Mouse (Mus musculus): ENCODE measurements around the gene Lrrc7. TPM values are rescaled to one million over a fixed set of nuclear protein-coding genes. Genes with fewer than 3 reads are reported as not detected.

The Lrrc7 gene
- total and polyA plus RNA-seq, 3 experiments, result 0.07 TPM; not detected in 2

GRCm38 (mm10) chr3:158076685-158077379 lies 485.2 kb downstream of the Lrrc7 start:
- dilution Hi-C loops (cut with MboI; ENCODE audit: extremely low pct_ligation_motif_present, extremely low pct_unique_long_range_greater_than_20kb, low sequenced_read_pairs), result no loop called here
- in situ Hi-C loops (cut with MboI; ENCODE audit: low pct_ligation_motif_present, low pct_unique_long_range_greater_than_20kb, low sequenced_read_pairs), result no loop called here
- H3K9me3 ChIP-seq (replicated peaks; ENCODE audit: low read length), result no peaks in the 10 kb centered on the region

GRCm38 (mm10) chr3:158075004-158075403 lies 487.0 kb downstream of the Lrrc7 start:
- no peak overlapping the region for H3K27ac ChIP-seq (ENCODE audit: insufficient read depth, low read depth)
- TF ChIP-seq SMC3 (IDR thresholded peaks at IDR 0.05; ENCODE audit: low read depth, low read length), result no peak
- TF ChIP-seq E2F4 (IDR thresholded peaks at IDR 0.05; ENCODE audit: insufficient replicate concordance, low read depth, low read length), result no peak
- no peak for TF ChIP-seq POLR2A (IDR thresholded peaks at IDR 0.05; ENCODE audit: low read depth, low read length)
- no peak for TF ChIP-seq TCF12 (IDR thresholded peaks at IDR 0.05; ENCODE audit: low read depth, low read length)
- TF ChIP-seq GABPA (IDR thresholded peaks at IDR 0.05; ENCODE audit: insufficient replicate concordance, low read depth, low read length), result no peak
- TF ChIP-seq CTCF (conservative IDR thresholded peaks at IDR 0.05 in 1 of 2, IDR thresholded peaks at IDR 0.05 in 1 of 2; ENCODE audit: low read depth in 2 of 2, low read length in 2 of 2), result no peak
- TF ChIP-seq ETS1 (conservative IDR thresholded peaks at IDR 0.05; ENCODE audit: low read depth, low read length), result no peak
- H3K27me3 ChIP-seq (replicated peaks), result no peaks in the 10 kb centered on the region
- peaks cover 6 to 29% of the 10 kb centered on the region in 2 experiments for H3K4me1 ChIP-seq (ENCODE audit: control insufficient read depth in 1 of 2, insufficient read depth in 2 of 2)
- no peak for DNase-seq (ENCODE audit: extremely low read depth)
- dilution Hi-C loops (cut with MboI; ENCODE audit: extremely low pct_ligation_motif_present, extremely low pct_unique_long_range_greater_than_20kb, low sequenced_read_pairs) (no loop called here), in situ Hi-C loops (cut with MboI; ENCODE audit: low pct_ligation_motif_present, low pct_unique_long_range_greater_than_20kb, low sequenced_read_pairs) (no loop called here)
- no peak overlapping the region for H3K9ac ChIP-seq (ENCODE audit: insufficient read depth, low read depth)
- no peak overlapping the region for H3K4me3 ChIP-seq (replicated peaks in 1 of 3; ENCODE audit: low read depth in 2 of 3, low read length in 2 of 3, poor library complexity in 1 of 3)
- H3K79me2 ChIP-seq (replicated peaks; ENCODE audit: control insufficient read depth, extremely low read depth, insufficient read depth, poor library complexity, severe bottlenecking), result no peaks in the 10 kb centered on the region
- peaks cover 0 to 14% of the 10 kb centered on the region in 2 experiments for H3K36me3 ChIP-seq (replicated peaks in 1 of 2; ENCODE audit: control insufficient read depth in 1 of 2, insufficient read depth in 1 of 2, low read length in 1 of 2)
- no peaks in the 10 kb centered on the region for H3K9me3 ChIP-seq (replicated peaks; ENCODE audit: low read length)
- no peak overlapping the region for H3K4me2 ChIP-seq (ENCODE audit: insufficient read depth, low read depth, poor library complexity, severe bottlenecking)

More at GRCm38 (mm10) chr3:158076685-158077379, 485.2 kb downstream of the Lrrc7 start:
- Histone ChIP-seq H3K4me3 (replicated peaks in 1 of 3; ENCODE audit: low read depth in 2 of 3, low read length in 2 of 3, poor library complexity in 1 of 3) (peak overlapping the region in 1 of 3 experiments; percentile 23), H3K4me1 (ENCODE audit: control insufficient read depth in 1 of 2, insufficient read depth in 2 of 2) (peaks cover 16 to 47% of the 10 kb centered on the region in 2 experiments), H3K36me3 (replicated peaks in 1 of 2; ENCODE audit: control insufficient read depth in 1 of 2, insufficient read depth in 1 of 2, low read length in 1 of 2) (peaks cover 0 to 2% of the 10 kb centered on the region in 2 experiments), H3K9ac (ENCODE audit: insufficient read depth, low read depth) (peak overlapping the region; percentile 69), H3K79me2 (replicated peaks; ENCODE audit: control insufficient read depth, extremely low read depth, insufficient read depth, poor library complexity, severe bottlenecking) (no peaks in the 10 kb centered on the region), H3K27me3 (replicated peaks) (no peaks in the 10 kb centered on the region), H3K27ac (ENCODE audit: insufficient read depth, low read depth) (peak overlapping the region; percentile 87), H3K4me2 (ENCODE audit: insufficient read depth, low read depth, poor library complexity, severe bottlenecking) (peak overlapping the region; percentile 85)
- DNase-seq (ENCODE audit: extremely low read depth), result peak; percentile 91
- no peak for TF ChIP-seq GABPA (IDR thresholded peaks at IDR 0.05; ENCODE audit: insufficient replicate concordance, low read depth, low read length)
- TF ChIP-seq CHD1 (IDR thresholded peaks at IDR 0.05; ENCODE audit: low read depth, low read length), result peak; percentile 92; the same call in 1 of the 2 replicates
- TF ChIP-seq SIN3A (IDR thresholded peaks at IDR 0.05; ENCODE audit: low read length), result peak; percentile 67
- TF ChIP-seq PAX5 (IDR thresholded peaks at IDR 0.05; ENCODE audit: low read length), result no peak
- no peak for TF ChIP-seq POLR2A (IDR thresholded peaks at IDR 0.05; ENCODE audit: low read depth, low read length)
- TF ChIP-seq ZNF384 (IDR thresholded peaks at IDR 0.05; ENCODE audit: low read depth, low read length), result peak; percentile 99
- TF ChIP-seq NELFE (IDR thresholded peaks at IDR 0.05; ENCODE audit: low read depth, low read length), result 0 out of 2 replicates have a peak, but pooled peaks have one; percentile 13
- TF ChIP-seq UBTF (IDR thresholded peaks at IDR 0.05; ENCODE audit: low read depth, low read length), result no peak
- TF ChIP-seq RCOR1 (conservative IDR thresholded peaks at IDR 0.05; ENCODE audit: low read depth, low read length), result 0 out of 2 replicates have a peak, but pooled peaks have one; percentile 8
- TF ChIP-seq E2F4 (IDR thresholded peaks at IDR 0.05; ENCODE audit: insufficient replicate concordance, low read depth, low read length), result peak; percentile 75; the same call in 1 of the 2 replicates
- peak; percentile 89 to 95 for TF ChIP-seq CTCF (conservative IDR thresholded peaks at IDR 0.05 in 1 of 2, IDR thresholded peaks at IDR 0.05 in 1 of 2; ENCODE audit: low read depth in 2 of 2, low read length in 2 of 2)
- no peak; the same call in 1 of the 2 replicates for TF ChIP-seq ETS1 (conservative IDR thresholded peaks at IDR 0.05; ENCODE audit: low read depth, low read length)
- 0 out of 2 replicates have a peak, but pooled peaks have one; percentile 14 for TF ChIP-seq BHLHE40 (IDR thresholded peaks at IDR 0.05; ENCODE audit: low read depth, low read length)
- TF ChIP-seq ZKSCAN1 (IDR thresholded peaks at IDR 0.05; ENCODE audit: borderline replicate concordance, low read depth, low read length), result no peak; the same call in 1 of the 2 replicates
- TF ChIP-seq MAZ (IDR thresholded peaks at IDR 0.05; ENCODE audit: low read depth, low read length), result no peak
- peak; percentile 32; the same call in 1 of the 2 replicates for TF ChIP-seq HCFC1 (IDR thresholded peaks at IDR 0.05; ENCODE audit: low read depth, low read length)
- peak; percentile 84 for TF ChIP-seq MYC (IDR thresholded peaks at IDR 0.05; ENCODE audit: low read depth, low read length)
- 0 out of 2 replicates have a peak, but pooled peaks have one; percentile 14 for TF ChIP-seq JUN (IDR thresholded peaks at IDR 0.05; ENCODE audit: insufficient read depth, low read depth, low read length)
- TF ChIP-seq KAT2A (IDR thresholded peaks at IDR 0.05; ENCODE audit: insufficient replicate concordance, low read length), result no peak
- no peak for TF ChIP-seq ZMIZ1 (IDR thresholded peaks at IDR 0.05; ENCODE audit: low read depth, low read length)
- peak; percentile 49; the same call in 1 of the 2 replicates for TF ChIP-seq TCF12 (IDR thresholded peaks at IDR 0.05; ENCODE audit: low read depth, low read length)
- TF ChIP-seq RAD21 (IDR thresholded peaks at IDR 0.05; ENCODE audit: low read depth, low read length), result peak; percentile 90
- TF ChIP-seq POLR2AphosphoS2 (IDR thresholded peaks at IDR 0.05; ENCODE audit: low read depth, low read length), result no peak
- TF ChIP-seq USF1 (IDR thresholded peaks at IDR 0.05; ENCODE audit: low read depth, low read length), result no peak
- peak; percentile 76 for TF ChIP-seq JUND (conservative IDR thresholded peaks at IDR 0.05; ENCODE audit: low read depth, low read length)
- TF ChIP-seq MAFK (IDR thresholded peaks at IDR 0.05; ENCODE audit: insufficient replicate concordance, low read length), result no peak
- TF ChIP-seq USF2 (conservative IDR thresholded peaks at IDR 0.05; ENCODE audit: low read depth, low read length), result no peak
- TF ChIP-seq MEF2A (IDR thresholded peaks at IDR 0.05; ENCODE audit: borderline replicate concordance, low read depth, low read length), result peak; percentile 27; the same call in 1 of the 2 replicates
- TF ChIP-seq ELF1 (IDR thresholded peaks at IDR 0.05; ENCODE audit: low read depth, low read length), result peak; percentile 21; the same call in 1 of the 2 replicates
- peak; percentile 58; the same call in 1 of the 2 replicates for TF ChIP-seq ZC3H11A (IDR thresholded peaks at IDR 0.05; ENCODE audit: low read depth, low read length)
- no peak; the same call in 1 of the 2 replicates for TF ChIP-seq MXI1 (IDR thresholded peaks at IDR 0.05; ENCODE audit: low read depth, low read length)
- TF ChIP-seq NRF1 (IDR thresholded peaks at IDR 0.05; ENCODE audit: low read depth, low read length), result no peak
- TF ChIP-seq SMC3 (IDR thresholded peaks at IDR 0.05; ENCODE audit: low read depth, low read length), result peak; percentile 84
- peak; percentile 61 for TF ChIP-seq EP300 (IDR thresholded peaks at IDR 0.05; ENCODE audit: low read length)
- TF ChIP-seq MAX (IDR thresholded peaks at IDR 0.05; ENCODE audit: low read length), result peak; percentile 66
- TF ChIP-seq TBP (conservative IDR thresholded peaks at IDR 0.05; ENCODE audit: low read depth, low read length), result peak; percentile 65; the same call in 1 of the 2 replicates
- no peak for TF ChIP-seq CHD2 (IDR thresholded peaks at IDR 0.05; ENCODE audit: low read length)
- peak; percentile 75 for TF ChIP-seq IRF4 (IDR thresholded peaks at IDR 0.05; ENCODE audit: low read depth, low read length)

All from CH12.LX (cell line).